Mouse (Mus musculus) olfactory bulb, adult 2 months (tissue): Measurements from ENCODE around the gene Zbtb38.

Experiments used
- CTCF ChIP-seq: fragments of 200-500 bp; IDR thresholded peaks from 2 replicates; pipeline ENCODE4 v1.5.1; 2012; ENCODE audit warnings: low read depth, mild to moderate bottlenecking, low read length, moderate library complexity; ENCODE audit not compliant: insufficient read depth
- POLR2A ChIP-seq: fragments of 200-500 bp; IDR thresholded peaks from 2 replicates; pipeline ENCODE4 v1.6.1; 2012; ENCODE audit warnings: mild to moderate bottlenecking, low read depth, low read length, moderate library complexity; ENCODE audit not compliant: insufficient read depth

GRCm38 (mm10) chr9:96769651-96770050 lies 17.0 kb upstream of the Zbtb38 start:
- TF ChIP-seq CTCF (no peak), POLR2A (no peak)
